Mouse (Mus musculus) lung, postnatal 36 days (tissue): ENCODE results near the gene Atpif1.
"Not testable (repeated sequence)": the region's sequence is repeated elsewhere in the genome, so short reads cannot be mapped to it uniquely, and the experiment has no call there.

Experiments used
- DNase-seq: peaks from one replicate; pipeline ENCODE4 v3.0.0; 2022; ENCODE audit warnings: mixed read lengths

Atpif1 gene

GRCm38 (mm10) chr4:132532981-132533916, at the start of gene Atpif1:
TSS of gene Atpif1 (minus strand) at chr4:132533659.
- peak; percentile 96 for DNase-seq

- DNase-seq, result no peak
Measured at GRCm38 (mm10) chr4:132574809-132575347, 41.4 kb upstream of the Atpif1 start.

GRCm38 (mm10) chr4:132573327-132573726, 39.9 kb upstream of the Atpif1 start:
- peak; percentile 46 for DNase-seq

- peak; percentile 57 for DNase-seq
Measured at GRCm38 (mm10) chr4:132571190-132571589, 37.7 kb upstream of the Atpif1 start.

GRCm38 (mm10) chr4:132569115-132569514, 35.7 kb upstream of the Atpif1 start:
- no peak for DNase-seq

- peak; percentile 71 for DNase-seq
Measured at GRCm38 (mm10) chr4:132567361-132567779, 33.9 kb upstream of the Atpif1 start.

GRCm38 (mm10) chr4:132565089-132565747, 31.8 kb upstream of the Atpif1 start:
- no peak for DNase-seq

- peak; percentile 56 for DNase-seq
Measured at GRCm38 (mm10) chr4:132563965-132564364, 30.5 kb upstream of the Atpif1 start, which contains the start of gene Ptafr. TSS of gene Ptafr (plus strand) at chr4:132564067.

- peak; percentile 36 for DNase-seq
Measured at GRCm38 (mm10) chr4:132563261-132563660, 29.8 kb upstream of the Atpif1 start.

- not testable (repeated sequence) for DNase-seq
Measured at GRCm38 (mm10) chr4:132555550-132555949, 22.1 kb upstream of the Atpif1 start.

GRCm38 (mm10) chr4:132554653-132555052, 21.2 kb upstream of the Atpif1 start:
- DNase-seq, result peak; percentile 51

GRCm38 (mm10) chr4:132554221-132554620, 20.8 kb upstream of the Atpif1 start:
- DNase-seq, result peak; percentile 74

GRCm38 (mm10) chr4:132545851-132546250, 12.4 kb upstream of the Atpif1 start:
- DNase-seq, result peak; percentile 92

- no peak for DNase-seq
Measured at GRCm38 (mm10) chr4:132542724-132543123, 9.3 kb upstream of the Atpif1 start.

GRCm38 (mm10) chr4:132541413-132541812, 8.0 kb upstream of the Atpif1 start:
- DNase-seq, result no peak

GRCm38 (mm10) chr4:132539481-132539880, 6.0 kb upstream of the Atpif1 start:
- DNase-seq, result no peak

GRCm38 (mm10) chr4:132535406-132536121, 2.1 kb upstream of the Atpif1 start, which contains the start of gene Dnajc8:
TSS of gene Dnajc8 (plus strand) at chr4:132535550.
- peak; percentile 97 for DNase-seq

- DNase-seq, result no peak
Measured at GRCm38 (mm10) chr4:132532496-132532895, 963 bp downstream of the Atpif1 start.

GRCm38 (mm10) chr4:132530033-132530804, 3.2 kb downstream of the Atpif1 start:
- no peak for DNase-seq

- DNase-seq, result peak; percentile 33
Measured at GRCm38 (mm10) chr4:132529344-132529743, 4.1 kb downstream of the Atpif1 start.

GRCm38 (mm10) chr4:132527917-132528522, 5.4 kb downstream of the Atpif1 start:
- DNase-seq, result no peak
